Mouse (Mus musculus) kidney, postnatal 4 days (tissue): ENCODE measurements around the gene Gm49425.
"Not testable (repeated sequence)": the region's sequence is repeated elsewhere in the genome, so short reads cannot be mapped to it uniquely, and the experiment has no call there.

ENCODE experiments used
- DNase-seq, 2 experiments: peaks; one replicate each; pipeline ENCODE4 v3.0.0; 2021; ENCODE audit warnings: mixed read lengths in 2 of 2

The Gm49425 gene

GRCm38 (mm10) chr15:101517161-101517560, at the start of gene Gm49425:
TSS of gene Gm49425 (minus strand) at chr15:101517261.
- not testable (repeated sequence) for DNase-seq

GRCm38 (mm10) chr15:101562850-101563249, 45.8 kb upstream of the Gm49425 start, which contains the start of gene Krt90:
TSS of gene Krt90 (minus strand) at chr15:101562950.
- no peak for DNase-seq

GRCm38 (mm10) chr15:101558034-101558646, 41.1 kb upstream of the Gm49425 start:
- DNase-seq, result no peak

GRCm38 (mm10) chr15:101553169-101553568, 36.1 kb upstream of the Gm49425 start:
- DNase-seq, result peak; percentile 73 to 80

- DNase-seq, result no peak
Measured at GRCm38 (mm10) chr15:101552188-101552587, 35.1 kb upstream of the Gm49425 start.

GRCm38 (mm10) chr15:101550567-101550966, 33.5 kb upstream of the Gm49425 start, which contains the start of gene Krt82:
TSS of gene Krt82 (minus strand) at chr15:101550667.
- DNase-seq, result no peak

GRCm38 (mm10) chr15:101544478-101544877, 27.4 kb upstream of the Gm49425 start:
- DNase-seq, result no peak

GRCm38 (mm10) chr15:101542543-101542942, 25.5 kb upstream of the Gm49425 start:
- DNase-seq, result peak; percentile 40 to 53

- peak in 1 of 2 experiments; percentile 11 for DNase-seq
Measured at GRCm38 (mm10) chr15:101538580-101538900, 21.5 kb upstream of the Gm49425 start.

GRCm38 (mm10) chr15:101537864-101538579, 21.0 kb upstream of the Gm49425 start:
- DNase-seq, result peak; percentile 28 to 55

- DNase-seq, result peak; percentile 15 to 27
Measured at GRCm38 (mm10) chr15:101536054-101536850, 19.2 kb upstream of the Gm49425 start.

GRCm38 (mm10) chr15:101532720-101533119, 15.7 kb upstream of the Gm49425 start, which contains the start of gene Krt84:
TSS of gene Krt84 (minus strand) at chr15:101532820.
- no peak for DNase-seq

- no peak for DNase-seq
Measured at GRCm38 (mm10) chr15:101522556-101523232, 5.6 kb upstream of the Gm49425 start.

GRCm38 (mm10) chr15:101519792-101520191, 2.7 kb upstream of the Gm49425 start:
- DNase-seq, result peak; percentile 90

GRCm38 (mm10) chr15:101508247-101508646, 8.8 kb downstream of the Gm49425 start:
- DNase-seq, result peak; percentile 44 to 60

- DNase-seq, result peak in 1 of 2 experiments; percentile 12
Measured at GRCm38 (mm10) chr15:101506896-101507758, 9.9 kb downstream of the Gm49425 start.

GRCm38 (mm10) chr15:101497181-101497580, 19.9 kb downstream of the Gm49425 start:
- peak; percentile 29 to 48 for DNase-seq

GRCm38 (mm10) chr15:101495266-101495665, 21.8 kb downstream of the Gm49425 start:
- no peak for DNase-seq

GRCm38 (mm10) chr15:101494203-101494602, 22.9 kb downstream of the Gm49425 start:
- DNase-seq, result peak in 1 of 2 experiments; percentile 10

- DNase-seq, result no peak
Measured at GRCm38 (mm10) chr15:101493713-101494112, 23.3 kb downstream of the Gm49425 start.

- DNase-seq, result no peak
Measured at GRCm38 (mm10) chr15:101492718-101493117, 24.3 kb downstream of the Gm49425 start.

- no peak for DNase-seq
Measured at GRCm38 (mm10) chr15:101491431-101491830, 25.6 kb downstream of the Gm49425 start, which contains the start of gene Krt83. TSS of gene Krt83 (minus strand) at chr15:101491512.
